Mouse (Mus musculus) kidney, embryonic 16.5 days (tissue): ENCODE measurements around the gene Filip1. TPM values are rescaled to one million over a fixed set of nuclear protein-coding genes. Genes with fewer than 3 reads are reported as not detected.

Experiments used
- ATAC-seq: fragments of 200-750 bp; cut with Nextera tagmentation; 2 replicates; pipeline ENCODE4 v1.8.0; 2017; ENCODE audit warnings: moderate TSS enrichment; ENCODE audit not compliant: low FRiP score, low TSS enrichment
- H3K27ac ChIP-seq: fragments of 300-500 bp; sonication (generic); 2 replicates; pipeline ENCODE4 v1.5.1; 2014; ENCODE audit warnings: low read length
- H3K27me3 ChIP-seq: fragments of 300-500 bp; sonication (generic); 2 replicates; pipeline ENCODE4 v1.6.1; 2014; ENCODE audit warnings: low read length, control low read depth, mixed read lengths; ENCODE audit not compliant: insufficient read depth
- H3K36me3 ChIP-seq: fragments of 300-500 bp; sonication (generic); 2 replicates; pipeline ENCODE4 v1.6.1; 2014; ENCODE audit warnings: low read length, control low read depth, mixed read lengths; ENCODE audit not compliant: insufficient read depth
- H3K4me1 ChIP-seq: fragments of 300-500 bp; sonication (generic); 2 replicates; pipeline ENCODE4 v1.6.1; 2014; ENCODE audit warnings: low read length, control low read depth, mixed read lengths; ENCODE audit not compliant: insufficient read depth
- H3K4me2 ChIP-seq: fragments of 300-500 bp; sonication (generic); replicated peaks from 2 replicates; pipeline ENCODE4 v1.6.1; 2014; ENCODE audit warnings: low read depth, low read length
- H3K4me3 ChIP-seq: fragments of 300-500 bp; sonication (generic); 2 replicates; pipeline ENCODE4 v1.5.1; 2014; ENCODE audit warnings: mild to moderate bottlenecking, low read length
- H3K9ac ChIP-seq: fragments of 300-500 bp; sonication (generic); replicated peaks from 2 replicates; pipeline ENCODE4 v1.6.1; 2014; ENCODE audit warnings: low read length
- H3K9me3 ChIP-seq: fragments of 300-500 bp; sonication (generic); 2 replicates; pipeline ENCODE4 v1.6.1; 2016; ENCODE audit warnings: low read length, control low read depth
- WGBS: fragments of 180-500 bp; shearing (Covaris S2); extraction: QIAGEN DNeasy Blood & Tissue Kit; methylation state at CpG from one replicate; pipeline ENCODE4 v1.1.7; 2014; 5-methylcytosine and 5-hydroxymethylcytosine counted together
- polyA plus RNA-seq: library from polyadenylated mRNA; unstranded; fragments of >200 nt; fragmentation: Nextera tagmentation; extraction: Ambion mirVana; gene quantifications from 2 replicates; pipeline ENCODE4 v1.2.1, GENCODE M21; 2015

Gene Filip1
- polyA plus RNA-seq, 1 experiment from 2014 or later: 5.2 TPM

GRCm38 (mm10) chr9:79921701-79922492 lies 90.8 kb downstream of the Filip1 start:
- WGBS: 20% methylated on average over 10 of the region's 10 CpGs
- H3K27me3 ChIP-seq: no peaks in the 10 kb centered on the region
- no peaks in the 10 kb centered on the region for H3K9me3 ChIP-seq
- no peak overlapping the region for H3K4me2 ChIP-seq
- no peak overlapping the region for H3K27ac ChIP-seq
- no peak overlapping the region for H3K9ac ChIP-seq
- peak; percentile 66; the same call in 1 of the 2 replicates for ATAC-seq
- H3K36me3 ChIP-seq: no peaks in the 10 kb centered on the region
- H3K4me3 ChIP-seq: no peak overlapping the region
- H3K4me1 ChIP-seq: peaks cover 27% of the 10 kb centered on the region

- peaks cover 27% of the 10 kb centered on the region for H3K4me1 ChIP-seq
- H3K27me3 ChIP-seq: no peaks in the 10 kb centered on the region
- no peak for ATAC-seq
- H3K9me3 ChIP-seq: no peaks in the 10 kb centered on the region
- H3K36me3 ChIP-seq: no peaks in the 10 kb centered on the region
- H3K27ac ChIP-seq: no peak overlapping the region
- H3K4me3 ChIP-seq: no peak overlapping the region
- no peak overlapping the region for H3K9ac ChIP-seq
- no peak overlapping the region for H3K4me2 ChIP-seq
- 53% methylated on average over 5 of the region's 5 CpGs for WGBS
Observed at GRCm38 (mm10) chr9:79920540-79920933, 92.1 kb downstream of the Filip1 start.

GRCm38 (mm10) chr9:79919750-79920539 lies 92.7 kb downstream of the Filip1 start:
- Histone ChIP-seq H3K36me3 (no peaks in the 10 kb centered on the region), H3K27ac (no peak overlapping the region; the same call in 1 of the 2 replicates), H3K27me3 (no peaks in the 10 kb centered on the region), H3K4me1 (peaks cover 27% of the 10 kb centered on the region), H3K9me3 (no peaks in the 10 kb centered on the region), H3K4me2 (no peak overlapping the region), H3K4me3 (no peak overlapping the region), H3K9ac (no peak overlapping the region)
- no peak for ATAC-seq
- 50% methylated on average over 9 of the region's 9 CpGs for WGBS

GRCm38 (mm10) chr9:79919303-79919721 lies 93.3 kb downstream of the Filip1 start:
- Histone ChIP-seq H3K9ac (no peak overlapping the region), H3K4me3 (no peak overlapping the region), H3K9me3 (no peaks in the 10 kb centered on the region), H3K27me3 (no peaks in the 10 kb centered on the region), H3K4me1 (peaks cover 27% of the 10 kb centered on the region), H3K36me3 (no peaks in the 10 kb centered on the region), H3K4me2 (no peak overlapping the region), H3K27ac (no peak overlapping the region)
- ATAC-seq: 0 out of 2 replicates have a peak, but pooled peaks have one; percentile 31
- WGBS: 19% methylated on average over 7 of the region's 7 CpGs

GRCm38 (mm10) chr9:79918325-79919117 lies 94.1 kb downstream of the Filip1 start:
- no peaks in the 10 kb centered on the region for H3K9me3 ChIP-seq
- H3K4me1 ChIP-seq: peaks cover 27% of the 10 kb centered on the region
- no peaks in the 10 kb centered on the region for H3K27me3 ChIP-seq
- no peak overlapping the region for H3K9ac ChIP-seq
- H3K27ac ChIP-seq: no peak overlapping the region
- H3K36me3 ChIP-seq: no peaks in the 10 kb centered on the region
- no peak for ATAC-seq
- H3K4me3 ChIP-seq: no peak overlapping the region
- WGBS: 48% methylated on average over 10 of the region's 10 CpGs
- no peak overlapping the region for H3K4me2 ChIP-seq

GRCm38 (mm10) chr9:79914276-79914675 lies 98.4 kb downstream of the Filip1 start:
- Histone ChIP-seq H3K9ac (no peak overlapping the region), H3K9me3 (no peaks in the 10 kb centered on the region), H3K4me2 (no peak overlapping the region), H3K36me3 (no peaks in the 10 kb centered on the region), H3K27ac (no peak overlapping the region), H3K4me1 (peaks cover 7% of the 10 kb centered on the region; the same call in 1 of the 2 replicates), H3K27me3 (no peaks in the 10 kb centered on the region), H3K4me3 (no peak overlapping the region)
- WGBS: 49% methylated on average over 4 of the region's 4 CpGs
- no peak for ATAC-seq

- Histone ChIP-seq H3K9me3 (no peaks in the 10 kb centered on the region), H3K36me3 (no peaks in the 10 kb centered on the region), H3K4me3 (no peak overlapping the region), H3K9ac (no peak overlapping the region), H3K27me3 (no peaks in the 10 kb centered on the region), H3K4me2 (no peak overlapping the region), H3K27ac (no peak overlapping the region), H3K4me1 (no peaks in the 10 kb centered on the region)
- ATAC-seq: no peak
- WGBS: 93% methylated on average over 5 of the region's 5 CpGs
Observed at GRCm38 (mm10) chr9:79912971-79913370, 99.7 kb downstream of the Filip1 start.

GRCm38 (mm10) chr9:79910166-79910565 lies 102.5 kb downstream of the Filip1 start:
- H3K27ac ChIP-seq: no peak overlapping the region
- H3K36me3 ChIP-seq: no peaks in the 10 kb centered on the region
- no peaks in the 10 kb centered on the region for H3K27me3 ChIP-seq
- no peak overlapping the region for H3K9ac ChIP-seq
- no peaks in the 10 kb centered on the region for H3K9me3 ChIP-seq
- no peaks in the 10 kb centered on the region for H3K4me1 ChIP-seq
- no peak overlapping the region for H3K4me2 ChIP-seq
- ATAC-seq: no peak
- no peak overlapping the region for H3K4me3 ChIP-seq
- WGBS: 94% methylated on average over 3 of the region's 3 CpGs

- Histone ChIP-seq H3K4me2 (no peak overlapping the region), H3K36me3 (no peaks in the 10 kb centered on the region), H3K4me1 (no peaks in the 10 kb centered on the region), H3K27ac (no peak overlapping the region), H3K27me3 (no peaks in the 10 kb centered on the region), H3K9me3 (no peaks in the 10 kb centered on the region), H3K4me3 (no peak overlapping the region), H3K9ac (no peak overlapping the region)
- WGBS: 63% methylated on average over 3 of the region's 3 CpGs
- no peak for ATAC-seq
Observed at GRCm38 (mm10) chr9:79898815-79899214, 113.8 kb downstream of the Filip1 start.
